Mouse (Mus musculus): ENCODE measurements around the gene Wwc1.

- TF ChIP-seq POLR2A (IDR thresholded peaks at IDR 0.05; ENCODE audit: borderline replicate concordance, insufficient read depth, low read length) = no peak
- no peak for TF ChIP-seq CTCF (IDR thresholded peaks at IDR 0.05; ENCODE audit: borderline replicate concordance, insufficient read depth, low read depth, low read length)
These were observed 191.9 kb downstream of the Wwc1 start for GRCm38 (mm10) chr11:35788443-35788842.

Measured in cerebellum, adult 2 months (tissue).